Mouse (Mus musculus) left cerebral cortex, postnatal 14 days (tissue): Measurements from ENCODE around the gene Bdh1. TPM values are rescaled to one million over a fixed set of nuclear protein-coding genes. Genes with fewer than 3 reads are reported as not detected.
"Not testable (repeated sequence)": the region's sequence is repeated elsewhere in the genome, so short reads cannot be mapped to it uniquely, and the experiment has no call there.

Experiments
- DNase-seq, 2 experiments: peaks; one replicate each; pipeline ENCODE4 v3.0.0; 2021 to 2022; ENCODE audit warnings: low spot score in 2 of 2, mixed read lengths in 1 of 2
- intact Hi-C: fragments of 180-260 bp; cut with DNase I; formaldehyde crosslinking; loops from one replicate; pipeline ENCODE4 v1.15.1; 2025
- total RNA-seq, 2 experiments: library from RNA; stranded (reverse); gene quantifications; 2 replicates each; pipeline ENCODE4 v1.2.3; 2021

The Bdh1 gene
- total RNA-seq, 2 experiments from 2014 or later: 233 to 253 TPM

- peak in 1 of 2 experiments; percentile 42 for DNase-seq
- intact Hi-C loops: loop anchor here (2.0 to 5.0 kb wide), 2 partner anchors 247 to 457 kb away; no protein-coding TSS in a partner anchor
Measured at GRCm38 (mm10) chr16:31459968-31460461, 37.9 kb downstream of the Bdh1 start.

- intact Hi-C loops: no loop called here
- DNase-seq: no peak
Measured at GRCm38 (mm10) chr16:31460506-31460905, 38.4 kb downstream of the Bdh1 start.

- intact Hi-C loops: no loop called here
Measured at GRCm38 (mm10) chr16:31461046-31461445, 39.0 kb downstream of the Bdh1 start.

GRCm38 (mm10) chr16:31462113-31462687 is 40.1 kb downstream of the Bdh1 start:
- no peak for DNase-seq
- intact Hi-C loops: no loop called here

More at GRCm38 (mm10) chr16:31461046-31461445, 39.0 kb downstream of the Bdh1 start:
- DNase-seq: no peak

- intact Hi-C loops: no loop called here
- DNase-seq: no peak
Measured at GRCm38 (mm10) chr16:31464953-31465352, 42.9 kb downstream of the Bdh1 start.

- intact Hi-C loops: no loop called here
- peak; percentile 72 to 79 for DNase-seq
Measured at GRCm38 (mm10) chr16:31465630-31466029, 43.5 kb downstream of the Bdh1 start.

GRCm38 (mm10) chr16:31466106-31466505 is 44.0 kb downstream of the Bdh1 start:
- no peak for DNase-seq
- intact Hi-C loops: no loop called here

- intact Hi-C loops, DNase-seq: not testable (repeated sequence)
Measured at GRCm38 (mm10) chr16:31470819-31471218, 48.7 kb downstream of the Bdh1 start.

GRCm38 (mm10) chr16:31471994-31472393 is 49.9 kb downstream of the Bdh1 start:
- DNase-seq: no peak
- intact Hi-C loops: no loop called here

- no peak for DNase-seq
- intact Hi-C loops: no loop called here
Measured at GRCm38 (mm10) chr16:31473226-31473625, 51.1 kb downstream of the Bdh1 start.

GRCm38 (mm10) chr16:31475123-31475968 is 53.3 kb downstream of the Bdh1 start:
- intact Hi-C loops: no loop called here
- DNase-seq: no peak

- DNase-seq: no peak
- intact Hi-C loops: no loop called here
Measured at GRCm38 (mm10) chr16:31476872-31477603, 55.0 kb downstream of the Bdh1 start.

- DNase-seq: no peak
- intact Hi-C loops: no loop called here
Measured at GRCm38 (mm10) chr16:31485336-31485735, 63.3 kb downstream of the Bdh1 start.

- no peak for DNase-seq
- intact Hi-C loops: no loop called here
Measured at GRCm38 (mm10) chr16:31487266-31487665, 65.2 kb downstream of the Bdh1 start.

- no peak for DNase-seq
- intact Hi-C loops: no loop called here
Measured at GRCm38 (mm10) chr16:31489096-31489495, 67.0 kb downstream of the Bdh1 start.

GRCm38 (mm10) chr16:31490967-31491366 is 68.9 kb downstream of the Bdh1 start:
- DNase-seq: no peak
- intact Hi-C loops: no loop called here

- no peak for DNase-seq
- intact Hi-C loops: no loop called here
Measured at GRCm38 (mm10) chr16:31492921-31493549, 71.0 kb downstream of the Bdh1 start.

- DNase-seq: no peak
- intact Hi-C loops: no loop called here
Measured at GRCm38 (mm10) chr16:31493550-31493965, 71.5 kb downstream of the Bdh1 start.

GRCm38 (mm10) chr16:31493991-31494390 is 71.9 kb downstream of the Bdh1 start:
- intact Hi-C loops: no loop called here
- DNase-seq: no peak

GRCm38 (mm10) chr16:31495356-31495755 is 73.3 kb downstream of the Bdh1 start:
- intact Hi-C loops: no loop called here
- DNase-seq: no peak
